Mouse (Mus musculus) layer of hippocampus, postnatal 25 days (tissue): ENCODE measurements around the gene Fcrl5. TPM values are rescaled to one million over a fixed set of nuclear protein-coding genes. Genes with fewer than 3 reads are reported as not detected.

Experiments
- DNase-seq, 2 experiments: peaks; one replicate each; pipeline ENCODE4 v3.0.0; 2022; ENCODE audit warnings: mixed read lengths in 2 of 2, low spot score in 1 of 2; ENCODE audit errors: extremely low spot score in 1 of 2
- total RNA-seq, 2 experiments: library from RNA; stranded (reverse); gene quantifications; 2 replicates each; pipeline ENCODE4 v1.2.3; 2021

Fcrl5 gene
- total RNA-seq, 2 experiments from 2014 or later, result not detected

- no peak for DNase-seq
These were observed 90.4 kb downstream of the Fcrl5 start for GRCm38 (mm10) chr3:87525837-87526570.

GRCm38 (mm10) chr3:87527139-87527538 is 91.6 kb downstream of the Fcrl5 start:
- DNase-seq, result no peak

- DNase-seq, result no peak
These were observed 92.4 kb downstream of the Fcrl5 start for GRCm38 (mm10) chr3:87528021-87528420.

- no peak for DNase-seq
These were observed 93.3 kb downstream of the Fcrl5 start for GRCm38 (mm10) chr3:87528841-87529240.

- no peak for DNase-seq
These were observed 94.0 kb downstream of the Fcrl5 start for GRCm38 (mm10) chr3:87529568-87529967.

- DNase-seq, result no peak
These were observed 94.7 kb downstream of the Fcrl5 start for GRCm38 (mm10) chr3:87530234-87530633.

GRCm38 (mm10) chr3:87533667-87534378 is 98.2 kb downstream of the Fcrl5 start:
- no peak for DNase-seq

- DNase-seq, result no peak
These were observed 102.5 kb downstream of the Fcrl5 start for GRCm38 (mm10) chr3:87538034-87538433.

GRCm38 (mm10) chr3:87540028-87540675 is 104.6 kb downstream of the Fcrl5 start:
- DNase-seq, result no peak

GRCm38 (mm10) chr3:87540714-87541113 is 105.1 kb downstream of the Fcrl5 start:
- DNase-seq, result no peak

GRCm38 (mm10) chr3:87542481-87543215 is 107.1 kb downstream of the Fcrl5 start:
- DNase-seq, result no peak

GRCm38 (mm10) chr3:87545554-87545953 is 110.0 kb downstream of the Fcrl5 start:
- no peak for DNase-seq

GRCm38 (mm10) chr3:87546291-87546721 is 110.7 kb downstream of the Fcrl5 start:
- no peak for DNase-seq

GRCm38 (mm10) chr3:87549908-87550307 is 114.3 kb downstream of the Fcrl5 start:
- DNase-seq, result no peak

Other genes with a start within 250 kb of the Fcrl5 start
- gene Fcrls, start 172.0 kb upstream of the Fcrl5 start, total RNA-seq, result 10 to 100 TPM; 29.5 to 31.3 TPM
- not detected for gene Cd5l, start 77.9 kb upstream of the Fcrl5 start, total RNA-seq
- gene Fcrl1, start 59.4 kb upstream of the Fcrl5 start, total RNA-seq, result under 1 TPM in 1 of 2 experiments, not detected in 1; 0.54 TPM
- gene Etv3, start 89.6 kb downstream of the Fcrl5 start, total RNA-seq, result 10 to 100 TPM; 20.2 to 21.6 TPM
- gene Arhgef11, start 181.8 kb downstream of the Fcrl5 start, total RNA-seq, result 10 to 100 TPM; 58.5 to 66.4 TPM